Mouse (Mus musculus): ENCODE data around the gene Bmx. TPM values are rescaled to one million over a fixed set of nuclear protein-coding genes. Genes with fewer than 3 reads are reported as not detected.

Gene Bmx
- polyA plus RNA-seq, 2 experiments = 0.16 to 0.19 TPM

DNA sequence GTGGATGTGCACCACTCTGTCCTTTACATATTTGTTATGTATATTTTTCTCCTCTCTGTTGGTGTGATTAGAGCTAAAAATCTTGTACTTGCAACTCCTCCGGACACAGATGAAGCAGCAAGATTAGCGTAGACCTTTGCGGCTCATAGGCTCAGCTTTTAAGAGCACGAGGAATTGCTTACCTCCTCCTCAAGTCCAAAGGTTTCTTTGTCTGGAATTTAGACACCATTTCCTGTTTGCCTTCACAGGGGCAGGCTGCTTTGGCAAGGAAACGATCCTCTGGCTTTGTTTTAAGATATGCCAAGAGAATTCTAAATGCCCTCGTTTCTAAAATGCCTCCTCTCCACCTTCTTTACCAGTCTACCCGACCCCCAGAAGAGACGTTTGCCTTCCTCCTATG is 24.6 kb downstream of the Bmx start:
- H3K4me2 ChIP-seq (ENCODE audit: low read depth) = no peak overlapping the region
- H3K4me1 ChIP-seq (replicated peaks; ENCODE audit: control insufficient read depth in 2 of 2, insufficient read depth in 2 of 2, low read length in 1 of 2) = no peaks in the 10 kb centered on the region
- 43% methylated on average over 8 of the region's 8 CpGs for WGBS (ENCODE audit: insufficient replicate concordance)
- no peaks in the 10 kb centered on the region; the same call in 1 of the 2 replicates for H3K27me3 ChIP-seq (ENCODE audit: control insufficient read depth, insufficient read depth, low read length)
- DNase-seq (ENCODE audit: low read depth in 3 of 3, low spot score in 3 of 3) = no peak
- no peaks in the 10 kb centered on the region for H3K9me3 ChIP-seq (ENCODE audit: control insufficient read depth, low read length)
- H3K36me3 ChIP-seq (replicated peaks; ENCODE audit: control insufficient read depth, insufficient read depth, low read depth) = no peaks in the 10 kb centered on the region
- ATAC-seq (ENCODE audit: insufficient read depth) = no peak
- no peak overlapping the region for H3K27ac ChIP-seq
- no peak for TF ChIP-seq EP300 (IDR thresholded peaks at IDR 0.05; ENCODE audit: low read depth)
- no peak for TF ChIP-seq CTCF (IDR thresholded peaks at IDR 0.05; ENCODE audit: low read depth)
- H3K4me3 ChIP-seq (ENCODE audit: insufficient read depth in 1 of 2, low read depth in 2 of 2, low read length in 2 of 2) = no peak overlapping the region
- no peak overlapping the region for H3K9ac ChIP-seq (replicated peaks)

DNA sequence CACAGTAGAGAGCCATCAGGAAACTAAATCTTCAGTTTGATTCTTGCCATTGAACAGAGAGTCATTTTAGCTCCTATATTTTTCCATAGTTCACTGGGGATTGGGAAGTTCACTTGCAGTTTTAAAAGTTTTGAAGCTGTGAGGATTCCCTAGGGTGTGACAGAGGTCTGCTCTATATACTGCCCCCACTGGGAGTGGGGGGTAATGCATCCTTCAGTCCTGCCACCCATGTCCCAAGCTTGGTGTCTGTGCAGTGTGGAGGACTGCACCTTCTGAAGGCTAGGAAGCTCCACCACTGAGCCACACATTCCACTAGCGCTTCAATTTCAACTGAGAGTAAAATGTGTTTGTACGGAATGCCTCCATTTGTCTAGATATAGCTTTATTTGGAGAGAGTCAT is 36.0 kb downstream of the Bmx start:
- DNase-seq (ENCODE audit: low read depth in 3 of 3, low spot score in 3 of 3) = no peak
- no peaks in the 10 kb centered on the region for H3K27me3 ChIP-seq (ENCODE audit: control insufficient read depth, insufficient read depth, low read length)
- no peak overlapping the region for H3K9ac ChIP-seq (replicated peaks)
- TF ChIP-seq EP300 (IDR thresholded peaks at IDR 0.05; ENCODE audit: low read depth) = no peak
- peak; percentile 62 for TF ChIP-seq CTCF (IDR thresholded peaks at IDR 0.05; ENCODE audit: low read depth)
- ATAC-seq (ENCODE audit: insufficient read depth) = no peak
- no peak overlapping the region for H3K27ac ChIP-seq
- no peak overlapping the region for H3K4me2 ChIP-seq (ENCODE audit: low read depth)
- H3K4me3 ChIP-seq (ENCODE audit: insufficient read depth in 1 of 2, low read depth in 2 of 2, low read length in 2 of 2) = no peak overlapping the region
- 46% methylated on average over 2 of the region's 2 CpGs for WGBS (ENCODE audit: insufficient replicate concordance)
- no peaks in the 10 kb centered on the region for H3K4me1 ChIP-seq (replicated peaks; ENCODE audit: control insufficient read depth in 2 of 2, insufficient read depth in 2 of 2, low read length in 1 of 2)
- no peaks in the 10 kb centered on the region for H3K36me3 ChIP-seq (replicated peaks; ENCODE audit: control insufficient read depth, insufficient read depth, low read depth)
- H3K9me3 ChIP-seq (ENCODE audit: control insufficient read depth, low read length) = no peaks in the 10 kb centered on the region

DNA sequence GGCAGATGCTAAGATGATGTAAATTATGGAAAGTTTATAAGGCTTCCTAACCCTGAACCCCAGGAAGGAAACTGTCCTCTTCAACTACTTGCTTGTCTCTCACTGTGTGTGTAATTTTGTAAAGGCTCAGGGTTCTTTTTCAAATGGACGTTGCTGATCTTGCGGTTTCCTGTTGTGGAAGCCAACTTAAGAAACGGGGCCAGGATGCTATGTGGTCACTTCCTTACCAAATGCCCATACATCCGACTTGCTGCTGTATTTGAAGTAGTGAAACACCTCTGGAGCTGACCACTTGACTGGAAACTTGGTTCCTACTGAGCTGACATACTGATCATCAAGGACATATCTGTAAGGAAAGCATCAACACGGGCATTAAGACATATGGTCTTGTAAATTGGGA is 57.4 kb downstream of the Bmx start:
- Histone ChIP-seq H3K4me1 (replicated peaks; ENCODE audit: control insufficient read depth in 2 of 2, insufficient read depth in 2 of 2, low read length in 1 of 2) (peaks cover 0 to 3% of the 10 kb centered on the region in 2 experiments; a peak in 2 of 4 replicates), H3K27ac (no peak overlapping the region), H3K9ac (replicated peaks) (no peak overlapping the region), H3K4me3 (ENCODE audit: insufficient read depth in 1 of 2, low read depth in 2 of 2, low read length in 2 of 2) (no peak overlapping the region), H3K27me3 (ENCODE audit: control insufficient read depth, insufficient read depth, low read length) (no peaks in the 10 kb centered on the region), H3K36me3 (replicated peaks; ENCODE audit: control insufficient read depth, insufficient read depth, low read depth) (no peaks in the 10 kb centered on the region), H3K9me3 (ENCODE audit: control insufficient read depth, low read length) (no peaks in the 10 kb centered on the region), H3K4me2 (ENCODE audit: low read depth) (no peak overlapping the region)
- no peak for ATAC-seq (ENCODE audit: insufficient read depth)
- no peak for DNase-seq (ENCODE audit: low read depth in 3 of 3, low spot score in 3 of 3)
- TF ChIP-seq EP300 (IDR thresholded peaks at IDR 0.05; ENCODE audit: low read depth) (no peak), CTCF (IDR thresholded peaks at IDR 0.05; ENCODE audit: low read depth) (no peak)
- 31% methylated on average over 5 of the region's 5 CpGs for WGBS (ENCODE audit: insufficient replicate concordance)

DNA sequence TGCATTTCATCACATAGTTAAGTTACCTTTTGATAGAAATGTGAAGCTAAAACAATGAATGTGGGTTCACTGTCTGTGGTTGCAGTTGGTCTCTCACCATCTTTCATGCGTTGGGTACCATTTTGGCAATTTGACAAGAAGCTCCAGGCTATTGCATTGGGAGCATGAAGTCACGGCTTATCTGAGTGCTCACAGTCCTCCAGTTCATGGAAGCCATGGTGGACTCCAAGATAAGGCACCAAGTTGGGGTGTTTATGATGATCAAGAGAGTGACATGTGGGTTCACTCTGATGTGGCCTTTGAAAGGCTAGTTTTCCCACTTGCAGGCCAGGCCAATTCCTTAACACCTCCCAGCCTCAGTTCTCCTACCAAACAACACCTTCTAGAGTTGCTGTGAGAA is 60.3 kb downstream of the Bmx start:
- ATAC-seq (ENCODE audit: insufficient read depth) = peak; percentile 95
- Histone ChIP-seq H3K4me1 (replicated peaks; ENCODE audit: control insufficient read depth in 2 of 2, insufficient read depth in 2 of 2, low read length in 1 of 2) (peaks cover 0 to 3% of the 10 kb centered on the region in 2 experiments; a peak in 2 of 4 replicates), H3K27me3 (ENCODE audit: control insufficient read depth, insufficient read depth, low read length) (no peaks in the 10 kb centered on the region), H3K27ac (no peak overlapping the region; the same call in 1 of the 2 replicates), H3K9ac (replicated peaks) (no peak overlapping the region), H3K9me3 (ENCODE audit: control insufficient read depth, low read length) (no peaks in the 10 kb centered on the region), H3K4me3 (ENCODE audit: insufficient read depth in 1 of 2, low read depth in 2 of 2, low read length in 2 of 2) (no peak overlapping the region), H3K4me2 (ENCODE audit: low read depth) (no peak overlapping the region), H3K36me3 (replicated peaks; ENCODE audit: control insufficient read depth, insufficient read depth, low read depth) (no peaks in the 10 kb centered on the region)
- TF ChIP-seq CTCF (IDR thresholded peaks at IDR 0.05; ENCODE audit: low read depth) (no peak), EP300 (IDR thresholded peaks at IDR 0.05; ENCODE audit: low read depth) (peak; percentile 74)
- DNase-seq (ENCODE audit: low read depth in 3 of 3, low spot score in 3 of 3) = peak; percentile 28 to 45 (median 41)
- WGBS (ENCODE audit: insufficient replicate concordance) = 35% methylated on average over 2 of the region's 2 CpGs

DNA sequence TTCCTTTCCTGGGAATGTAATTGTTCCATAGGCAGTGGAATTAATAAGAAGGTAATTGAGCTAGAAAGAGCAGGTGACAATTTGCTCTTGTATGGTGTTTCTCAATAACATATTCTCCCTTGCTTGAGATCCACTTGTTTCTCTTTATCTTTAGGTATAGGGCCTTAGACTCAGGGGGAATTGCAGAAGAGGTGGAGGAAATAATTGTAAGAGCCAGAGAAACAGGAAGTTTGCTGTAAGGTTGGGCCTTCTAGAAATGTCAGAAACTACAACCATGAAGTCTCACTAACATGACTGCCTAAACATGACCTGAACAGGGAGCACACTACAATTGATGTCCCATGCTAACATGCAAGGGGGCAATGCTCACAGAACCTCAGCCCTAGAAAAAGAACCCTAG is 68.1 kb downstream of the Bmx start:
- H3K27me3 ChIP-seq (ENCODE audit: control insufficient read depth, insufficient read depth, low read length) = no peaks in the 10 kb centered on the region; the same call in 1 of the 2 replicates
- no peak overlapping the region for H3K9ac ChIP-seq (replicated peaks)
- no peaks in the 10 kb centered on the region for H3K36me3 ChIP-seq (replicated peaks; ENCODE audit: control insufficient read depth, insufficient read depth, low read depth)
- no peak overlapping the region for H3K4me3 ChIP-seq (ENCODE audit: insufficient read depth in 1 of 2, low read depth in 2 of 2, low read length in 2 of 2)
- no peak overlapping the region for H3K27ac ChIP-seq
- DNase-seq (ENCODE audit: low read depth in 3 of 3, low spot score in 3 of 3) (no peak), ATAC-seq (ENCODE audit: insufficient read depth) (no peak)
- H3K4me1 ChIP-seq (replicated peaks; ENCODE audit: control insufficient read depth in 2 of 2, insufficient read depth in 2 of 2, low read length in 1 of 2) = no peaks in the 10 kb centered on the region
- H3K4me2 ChIP-seq (ENCODE audit: low read depth) = no peak overlapping the region
- H3K9me3 ChIP-seq (ENCODE audit: control insufficient read depth, low read length) = no peaks in the 10 kb centered on the region
- TF ChIP-seq EP300 (IDR thresholded peaks at IDR 0.05; ENCODE audit: low read depth) = no peak
- no peak for TF ChIP-seq CTCF (IDR thresholded peaks at IDR 0.05; ENCODE audit: low read depth)
